Mouse (Mus musculus): ENCODE results near the gene Ifitm3.

DNA sequence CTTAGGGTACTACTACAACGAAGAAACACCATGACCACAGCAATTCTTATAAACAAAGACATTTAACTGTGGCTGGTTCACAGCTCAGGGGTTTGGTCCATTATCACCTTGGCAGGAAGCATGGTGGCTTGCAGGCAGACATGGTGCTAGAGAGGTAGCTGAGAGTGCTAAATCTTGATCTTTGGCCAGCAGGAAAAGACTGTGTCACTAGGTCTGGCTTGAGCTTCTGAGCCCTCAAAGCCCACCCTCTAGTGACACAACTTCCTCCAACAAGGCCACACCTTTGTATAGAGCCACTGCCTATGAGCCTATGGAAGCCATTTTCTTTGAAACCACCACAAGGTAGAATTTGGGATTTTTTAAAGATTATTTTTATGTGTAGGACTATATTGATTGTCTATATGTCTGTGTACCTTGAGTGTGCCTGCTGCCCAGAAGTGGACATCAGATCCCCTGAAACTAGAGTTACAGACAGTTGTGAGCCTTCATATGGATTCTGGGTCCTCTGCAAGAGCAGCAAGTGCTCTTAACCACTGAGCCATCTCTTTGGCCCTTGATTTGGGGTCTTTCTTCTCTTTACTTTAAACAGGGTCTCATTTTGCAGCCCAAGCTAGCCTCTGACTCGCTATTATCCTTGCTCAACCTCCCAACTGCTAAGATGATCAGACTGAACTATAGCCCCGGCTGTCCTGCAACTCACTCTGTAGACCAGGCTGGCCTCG lies 29.0 kb upstream of the Ifitm3 start:
- TF ChIP-seq SMC3 (IDR thresholded peaks at IDR 0.05; ENCODE audit: low read depth, low read length), result no peak
- TF ChIP-seq POLR2A (IDR thresholded peaks at IDR 0.05; ENCODE audit: low read depth, low read length), result no peak
- no peak for TF ChIP-seq CTCF (conservative IDR thresholded peaks at IDR 0.05 in 1 of 2, IDR thresholded peaks at IDR 0.05 in 1 of 2; ENCODE audit: low read depth in 2 of 2, low read length in 2 of 2)
- TF ChIP-seq NRF1 (IDR thresholded peaks at IDR 0.05; ENCODE audit: low read depth, low read length), result no peak
- no peak for TF ChIP-seq CHD2 (IDR thresholded peaks at IDR 0.05; ENCODE audit: low read length)
- no peak for TF ChIP-seq E2F4 (IDR thresholded peaks at IDR 0.05; ENCODE audit: insufficient replicate concordance, low read depth, low read length)
- no peak for TF ChIP-seq RCOR1 (conservative IDR thresholded peaks at IDR 0.05; ENCODE audit: low read depth, low read length)
- no peak for TF ChIP-seq KAT2A (IDR thresholded peaks at IDR 0.05; ENCODE audit: insufficient replicate concordance, low read length)
- TF ChIP-seq EP300 (IDR thresholded peaks at IDR 0.05; ENCODE audit: low read length), result no peak
- no peak for TF ChIP-seq RAD21 (IDR thresholded peaks at IDR 0.05; ENCODE audit: low read depth, low read length)
- no peak for TF ChIP-seq MYC (IDR thresholded peaks at IDR 0.05; ENCODE audit: low read depth, low read length)
- no peak for TF ChIP-seq TBP (conservative IDR thresholded peaks at IDR 0.05; ENCODE audit: low read depth, low read length)
- TF ChIP-seq ZC3H11A (IDR thresholded peaks at IDR 0.05; ENCODE audit: low read depth, low read length), result no peak
- no peak for TF ChIP-seq ZNF384 (IDR thresholded peaks at IDR 0.05; ENCODE audit: low read depth, low read length)
